11 mouse cellular contexts compared by ENCODE assay signal in genomic region chr3:95865050-95865449, GRCm38 (mm10). TPM values are rescaled to one million over a fixed set of nuclear protein-coding genes. Genes with fewer than 3 reads are reported as not detected.
A peak's percentile ranks its signal among the peaks of the same experiment; 100 is the strongest.
DNase-seq lines count a peak whose midpoint lies in the region; ATAC-seq lines count a peak whose summit lies in the region.
"Had no signal": no experiment of that assay in that cellular context is flagged by ENCODE, and none has a peak within 500 bp of the region (broad histone marks: within the 10 kb centered on the region; RNA-seq: fewer than 3 reads in every experiment).

No protein-coding gene starts in this region.

- H3K4me1 ChIP-seq in kidney, embryonic 14.5 days (ENCODE audit: control insufficient read depth, insufficient read depth, low read length): no peaks in the 10 kb centered on the region
- H3K4me1 ChIP-seq in midbrain, embryonic 13.5 days (replicated peaks): peaks cover 5% of the 10 kb centered on the region
- H3K4me1 ChIP-seq: hindbrain, embryonic 15.5 days had no signal

- DNase-seq in kidney, adult 8-10 months: peak; percentile 83 to 93
- DNase-seq in frontal cortex, postnatal 10 days (ENCODE audit: low spot score in 2 of 2): peak; percentile 33 to 57
- DNase-seq in layer of hippocampus, adult 18-20 months (ENCODE audit: low spot score in 2 of 2): peak; percentile 80 to 92
- peak; percentile 66 to 79 for DNase-seq in right cerebral cortex, postnatal 10 days (ENCODE audit: low spot score in 2 of 2)
- DNase-seq: adrenal gland, postnatal 36 days; lung, adult 2 months had no signal

- H3K4me3 ChIP-seq in kidney, embryonic 14.5 days (ENCODE audit: low read length): no peak overlapping the region
- no peak overlapping the region for H3K4me3 ChIP-seq in midbrain, embryonic 13.5 days (replicated peaks)
- H3K4me3 ChIP-seq: hindbrain, embryonic 15.5 days had no signal

- H3K27me3 ChIP-seq in kidney, embryonic 14.5 days (ENCODE audit: control insufficient read depth, insufficient read depth, low read length): no peaks in the 10 kb centered on the region
- no peaks in the 10 kb centered on the region for H3K27me3 ChIP-seq in midbrain, embryonic 13.5 days
- H3K27me3 ChIP-seq: hindbrain, embryonic 15.5 days had no signal

- H3K4me2 ChIP-seq in kidney, embryonic 14.5 days (replicated peaks; ENCODE audit: low read depth, low read length): no peak overlapping the region
- H3K4me2 ChIP-seq in midbrain, embryonic 13.5 days (replicated peaks): no peak overlapping the region
- H3K4me2 ChIP-seq: hindbrain, embryonic 15.5 days had no signal

- H3K36me3 ChIP-seq in kidney, embryonic 14.5 days (ENCODE audit: control insufficient read depth, insufficient read depth, low read length): peaks cover 51% of the 10 kb centered on the region
- peaks cover 60% of the 10 kb centered on the region for H3K36me3 ChIP-seq in midbrain, embryonic 13.5 days

- no peak overlapping the region for H3K9ac ChIP-seq in kidney, embryonic 14.5 days (ENCODE audit: low read depth, low read length)
- no peak overlapping the region for H3K9ac ChIP-seq in midbrain, embryonic 13.5 days (replicated peaks)
- H3K9ac ChIP-seq: hindbrain, embryonic 15.5 days had no signal

- H3K27ac ChIP-seq in kidney, embryonic 14.5 days (ENCODE audit: low read depth, low read length): no peak overlapping the region
- no peak overlapping the region for H3K27ac ChIP-seq in midbrain, embryonic 13.5 days
- H3K27ac ChIP-seq: hindbrain, embryonic 15.5 days had no signal

- H3K9me3 ChIP-seq in kidney, embryonic 14.5 days (ENCODE audit: control insufficient read depth, low read length): no peaks in the 10 kb centered on the region
- no peaks in the 10 kb centered on the region for H3K9me3 ChIP-seq in midbrain, embryonic 13.5 days
- H3K9me3 ChIP-seq: hindbrain, embryonic 15.5 days had no signal

- 83% methylated on average over 5 of the region's 5 CpGs for WGBS in kidney, embryonic 14.5 days
- 95% methylated on average over 5 of the region's 5 CpGs for WGBS in midbrain, embryonic 13.5 days

- no peak for ATAC-seq in kidney, embryonic 14.5 days (ENCODE audit: low FRiP score, low TSS enrichment)
- ATAC-seq in inflammation-experienced regulatory T-cells, adult 6 months: no peak
- no peak for ATAC-seq in midbrain, embryonic 13.5 days
- ATAC-seq: forebrain, embryonic 14.5 days had no signal

RNA-seq across cellular contexts. Expression of gene Mrps21, which starts 6.3 kb away (rescaled TPM):
- polyA plus RNA-seq in kidney, embryonic 14.5 days (2014; fragmentation: Nextera tagmentation; extraction: Ambion mirVana): 377 and 496 TPM in 2 replicates
- total RNA-seq in layer of hippocampus, adult 18-20 months (2021): 100 to 1,000 TPM; 134 to 158 TPM
- 100 to 1,000 TPM; 281 to 394 (median 321) TPM for polyA plus RNA-seq in inflammation-experienced regulatory T-cells, adult 6 months (2017; shearing (Covaris generic))
- 340 TPM in 2 replicates for polyA plus RNA-seq in midbrain, embryonic 13.5 days (2015; fragmentation: Nextera tagmentation; extraction: Ambion mirVana)

RNA-seq across cellular contexts. Expression of gene Prpf3, which starts 9.4 kb away (rescaled TPM):
- 51.2 and 60.8 TPM in 2 replicates for polyA plus RNA-seq in kidney, embryonic 14.5 days (2014; fragmentation: Nextera tagmentation; extraction: Ambion mirVana)
- total RNA-seq in layer of hippocampus, adult 18-20 months (2021): 10 to 100 TPM; 33.8 to 34.4 TPM
- polyA plus RNA-seq in inflammation-experienced regulatory T-cells, adult 6 months (2017; shearing (Covaris generic)): 10 to 100 TPM; 46.9 to 48.5 (median 48.3) TPM
- polyA plus RNA-seq in midbrain, embryonic 13.5 days (2015; fragmentation: Nextera tagmentation; extraction: Ambion mirVana): 39.5 and 48.0 TPM in 2 replicates

RNA-seq across cellular contexts. Expression of gene Ciart, which starts 17.0 kb away (rescaled TPM):
- 4.0 and 5.3 TPM in 2 replicates for polyA plus RNA-seq in kidney, embryonic 14.5 days (2014; fragmentation: Nextera tagmentation; extraction: Ambion mirVana)
- total RNA-seq in layer of hippocampus, adult 18-20 months (2021): 10 to 100 TPM in 1 of 2 experiments, 1 to 10 TPM in 1; 9.2 to 11.7 TPM
- polyA plus RNA-seq in inflammation-experienced regulatory T-cells, adult 6 months (2017; shearing (Covaris generic)): 10 to 100 TPM in 1 of 3 experiments, 1 to 10 TPM in 2; 2.3 to 11.8 (median 6.6) TPM
- polyA plus RNA-seq in midbrain, embryonic 13.5 days (2015; fragmentation: Nextera tagmentation; extraction: Ambion mirVana): 3.2 and 4.8 TPM in 2 replicates

RNA-seq across cellular contexts. Expression of gene BC028528, which starts 26.8 kb away (rescaled TPM):
- polyA plus RNA-seq in kidney, embryonic 14.5 days (2014; fragmentation: Nextera tagmentation; extraction: Ambion mirVana): 33.6 and 35.6 TPM in 2 replicates
- total RNA-seq in layer of hippocampus, adult 18-20 months (2021): 1 to 10 TPM; 2.2 to 3.0 TPM
- 1 to 10 TPM in 1 of 3 experiments, under 1 TPM in 1, not detected in 1; 0.83 to 1.5 TPM for polyA plus RNA-seq in inflammation-experienced regulatory T-cells, adult 6 months (2017; shearing (Covaris generic))
- 12.9 and 14.4 TPM in 2 replicates for polyA plus RNA-seq in midbrain, embryonic 13.5 days (2015; fragmentation: Nextera tagmentation; extraction: Ambion mirVana)

RNA-seq across cellular contexts. Expression of gene Aph1a, which starts 28.7 kb away (rescaled TPM):
- polyA plus RNA-seq in kidney, embryonic 14.5 days (2014; fragmentation: Nextera tagmentation; extraction: Ambion mirVana): 40.4 and 83.2 TPM in 2 replicates
- 10 to 100 TPM; 61.1 to 70.2 TPM for total RNA-seq in layer of hippocampus, adult 18-20 months (2021)
- 10 to 100 TPM; 17.9 to 46.2 (median 27.0) TPM for polyA plus RNA-seq in inflammation-experienced regulatory T-cells, adult 6 months (2017; shearing (Covaris generic))
- 32.6 and 33.8 TPM in 2 replicates for polyA plus RNA-seq in midbrain, embryonic 13.5 days (2015; fragmentation: Nextera tagmentation; extraction: Ambion mirVana)
